20 mouse cellular contexts compared by ENCODE assay signal in the genomic region with DNA sequence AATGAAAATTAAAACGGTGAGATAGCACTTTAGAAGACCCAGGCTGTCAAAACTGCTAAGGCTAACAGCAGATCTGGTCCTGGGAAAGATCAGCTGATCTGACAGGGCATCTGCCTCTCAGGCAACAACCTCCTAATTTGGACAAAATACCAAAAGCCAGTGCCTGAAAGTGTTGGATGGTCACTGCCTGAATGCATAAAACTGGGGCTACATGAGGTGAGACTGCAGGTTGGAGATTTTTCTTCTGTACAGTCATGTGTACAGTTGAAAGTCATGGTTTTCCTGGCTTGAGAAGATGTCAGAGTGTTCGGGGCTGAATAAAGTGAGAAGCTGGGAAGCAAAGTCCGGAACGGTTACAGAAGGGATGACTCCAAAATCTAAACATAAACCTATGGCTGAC. TPM values are rescaled to one million over a fixed set of nuclear protein-coding genes. Genes with fewer than 3 reads are reported as not detected.
"Had no signal": no experiment of that assay in that cellular context is flagged by ENCODE, and none has a peak within 500 bp of the region (broad histone marks: within the 10 kb centered on the region; RNA-seq: fewer than 3 reads in every experiment).

No protein-coding gene starts in this region.

- H3K27me3 ChIP-seq: midbrain, embryonic 15.5 days had no signal

- H3K9me3 ChIP-seq: lung, embryonic 15.5 days; midbrain, embryonic 12.5 days; midbrain, embryonic 15.5 days; neural tube, embryonic 12.5 days; stomach, embryonic 15.5 days had no signal

- H3K4me3 ChIP-seq: lung, embryonic 15.5 days; megakaryocyte, embryonic 14.5 days; midbrain, embryonic 12.5 days; midbrain, embryonic 15.5 days; neural tube, embryonic 12.5 days; stomach, embryonic 15.5 days had no signal

- DNase-seq: liver, postnatal 0 days; lung, adult 2 months; lung, postnatal 14 days; lung, postnatal 36 days; right cerebral cortex, postnatal 14 days; thymus, adult 2 months; thymus, postnatal 25 days; thymus, postnatal 4 days had no signal

- H3K27ac ChIP-seq: lung, embryonic 15.5 days; macrophage; midbrain, embryonic 12.5 days; midbrain, embryonic 15.5 days; neural tube, embryonic 12.5 days; stomach, embryonic 15.5 days; stomach, postnatal 0 days had no signal

- H3K9ac ChIP-seq: liver, postnatal 0 days; lung, embryonic 15.5 days; midbrain, embryonic 12.5 days; midbrain, embryonic 15.5 days; neural tube, embryonic 12.5 days; stomach, embryonic 15.5 days had no signal

- ATAC-seq: liver, postnatal 0 days; lung, postnatal 0 days; midbrain, embryonic 15.5 days had no signal

- H3K36me3 ChIP-seq: lung, embryonic 15.5 days; midbrain, embryonic 12.5 days; midbrain, embryonic 15.5 days; neural tube, embryonic 12.5 days; stomach, embryonic 15.5 days had no signal

- H3K4me2 ChIP-seq: lung, embryonic 15.5 days; midbrain, embryonic 12.5 days; midbrain, embryonic 15.5 days; neural tube, embryonic 12.5 days; stomach, embryonic 15.5 days had no signal

RNA-seq across cellular contexts. Expression of gene Mmel1, which starts 15.5 kb away (rescaled TPM):
- total RNA-seq: megakaryocyte progenitor cell, adult 5-6 weeks; neutrophil, adult 5-6 weeks had no signal
- polyA plus RNA-seq: macrophage; stomach, postnatal 0 days had no signal

RNA-seq across cellular contexts. Expression of gene Ttc34, which starts 16.6 kb away (rescaled TPM):
- total RNA-seq: megakaryocyte progenitor cell, adult 5-6 weeks; monocyte, adult 5-6 weeks; neutrophil, adult 5-6 weeks had no signal
- polyA plus RNA-seq: liver, postnatal 0 days; macrophage had no signal
